Mouse (Mus musculus) liver, embryonic 14.5 days (tissue): ENCODE results near the gene Ezh1. TPM values are rescaled to one million over a fixed set of nuclear protein-coding genes. Genes with fewer than 3 reads are reported as not detected.

Source experiments
- ATAC-seq: fragments of 200-750 bp; cut with Nextera tagmentation; 2 replicates; pipeline ENCODE4 v1.8.0; 2017; ENCODE audit warnings: moderate number of reproducible peaks, mild to moderate bottlenecking, moderate library complexity; ENCODE audit not compliant: insufficient read depth
- DNase-seq, 3 experiments: peaks; one replicate each; pipeline ENCODE4 v3.0.0-alpha.2; 2012 to 2013; ENCODE audit warnings: low read depth in 3 of 3, low spot score in 3 of 3
- H3K27ac ChIP-seq: fragments of 300-500 bp; sonication (generic); 2 replicates; pipeline ENCODE4 v1.5.1; 2014; ENCODE audit warnings: moderate library complexity, mild to moderate bottlenecking, control low read depth, inconsistent platforms
- H3K27me3 ChIP-seq: fragments of 300-500 bp; sonication (generic); 2 replicates; pipeline ENCODE4 v1.6.1; 2014; ENCODE audit warnings: mild to moderate bottlenecking, low read length, moderate library complexity; ENCODE audit not compliant: control insufficient read depth, insufficient read depth
- H3K36me3 ChIP-seq: fragments of 300-500 bp; sonication (generic); replicated peaks from 2 replicates; pipeline ENCODE4 v1.6.1; 2014; ENCODE audit warnings: low read depth; ENCODE audit not compliant: control insufficient read depth, insufficient read depth
- H3K4me1 ChIP-seq, 2 experiments: fragments of 200-500 bp in 1 of 2; fragments of 300-500 bp in 1 of 2; sonication (generic) in 1 of 2; replicated peaks; 2 replicates each; pipeline ENCODE4 v1.6.1; 2012 to 2014; ENCODE audit warnings: antibody characterized with exemption in 1 of 2, inconsistent platforms in 1 of 2, low read length in 1 of 2; ENCODE audit not compliant: control insufficient read depth in 2 of 2, insufficient read depth in 2 of 2
- H3K4me2 ChIP-seq: fragments of 300-500 bp; sonication (generic); 2 replicates; pipeline ENCODE4 v1.6.1; 2014; ENCODE audit warnings: low read depth, mild to moderate bottlenecking, control low read depth, moderate library complexity
- H3K4me3 ChIP-seq, 2 experiments: fragments of 200-500 bp in 1 of 2; fragments of 300-500 bp in 1 of 2; sonication (generic) in 1 of 2; 2 replicates each; pipeline ENCODE4 v1.5.1; 2012 to 2014; ENCODE audit warnings: low read depth in 2 of 2, low read length in 2 of 2, mild to moderate bottlenecking in 2 of 2, control low read depth in 1 of 2, inconsistent platforms in 1 of 2, moderate library complexity in 1 of 2; ENCODE audit not compliant: insufficient read depth in 1 of 2
- H3K9ac ChIP-seq: fragments of 300-500 bp; sonication (generic); replicated peaks from 2 replicates; pipeline ENCODE4 v1.6.1; 2014; ENCODE audit warnings: mild to moderate bottlenecking, control low read depth, moderate library complexity
- H3K9me3 ChIP-seq: fragments of 300-500 bp; sonication (generic); 2 replicates; pipeline ENCODE4 v1.6.1; 2016; ENCODE audit warnings: low read length, mixed read lengths; ENCODE audit not compliant: control insufficient read depth
- CTCF ChIP-seq: IDR thresholded peaks from 2 replicates; pipeline ENCODE4 v1.5.1; 2016; ENCODE audit warnings: antibody characterized with exemption, low read depth, control low read depth
- EP300 ChIP-seq: IDR thresholded peaks from 2 replicates; pipeline ENCODE4 v1.6.1; 2016; ENCODE audit warnings: antibody characterized with exemption, low read depth
- WGBS: fragments of 180-500 bp; shearing (Covaris S2); extraction: QIAGEN DNeasy Blood & Tissue Kit; methylation state at CpG from one replicate; pipeline ENCODE4 v1.1.7; 2014; ENCODE audit not compliant: insufficient replicate concordance; 5-methylcytosine and 5-hydroxymethylcytosine counted together
- polyA plus RNA-seq, 2 experiments: library from polyadenylated mRNA; depleted of rRNA in 1 of 2; stranded (reverse) in 1 of 2; unstranded in 1 of 2; fragments of >200 nt; fragmentation: Nextera tagmentation in 1 of 2; extraction: Ambion mirVana in 1 of 2; gene quantifications; 2 replicates each; pipeline versions ENCODE4 v1.2.1 to v1.2.3; 2012 to 2014

Ezh1 gene
- polyA plus RNA-seq, 2 experiments: 7.9 to 8.8 TPM

DNA sequence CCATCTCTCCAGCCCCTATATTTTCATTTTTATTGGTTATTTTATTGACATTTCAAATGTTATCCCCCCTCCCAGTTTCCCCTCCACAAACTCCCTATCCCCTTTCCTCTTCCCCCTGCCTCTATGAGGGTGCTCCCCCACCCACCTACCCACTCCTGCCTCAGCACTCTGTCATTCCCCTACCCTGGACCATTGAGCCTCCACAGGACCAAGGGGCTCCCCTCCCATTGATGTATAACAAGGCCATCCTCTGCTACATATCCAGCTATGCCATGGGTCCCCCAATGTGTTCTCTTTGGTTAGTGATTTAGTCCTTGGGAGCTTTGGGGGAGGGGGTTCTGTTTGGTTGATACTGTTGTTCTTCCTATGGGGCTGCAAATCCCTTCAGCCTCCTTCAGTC, 71.6 kb downstream of the Ezh1 start:
- Histone ChIP-seq H3K9ac (no peak overlapping the region), H3K4me2 (no peak overlapping the region), H3K4me3 (no peak overlapping the region), H3K9me3 (no peaks in the 10 kb centered on the region), H3K36me3 (no peaks in the 10 kb centered on the region), H3K27ac (no peak overlapping the region), H3K4me1 (peaks cover 0 to 2% of the 10 kb centered on the region in 2 experiments; a peak in 1 of 4 replicates), H3K27me3 (peaks cover 36% of the 10 kb centered on the region)
- ATAC-seq (no peak), DNase-seq (no peak)
- TF ChIP-seq EP300 (no peak), CTCF (no peak)

DNA sequence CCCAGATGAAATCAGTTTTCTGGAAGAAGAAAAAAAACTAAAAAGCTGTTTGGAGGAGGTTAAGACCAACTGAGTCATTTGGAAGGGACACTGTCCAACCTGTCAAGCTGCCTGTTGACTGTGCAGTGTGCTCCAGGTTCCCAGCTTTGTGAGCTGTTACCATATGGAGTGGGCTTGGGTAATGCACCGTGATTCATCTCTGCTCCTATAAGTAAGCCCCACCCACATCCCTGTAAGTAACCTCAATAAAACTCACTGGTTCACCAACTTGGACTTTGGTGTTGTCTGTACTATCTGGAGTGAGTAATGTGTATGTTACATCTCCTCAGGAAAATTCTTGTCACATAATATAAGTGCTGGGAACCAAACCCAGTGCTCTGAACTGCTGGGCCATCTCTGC, 73.4 kb downstream of the Ezh1 start:
- peaks cover 25% of the 10 kb centered on the region for H3K27me3 ChIP-seq
- H3K27ac ChIP-seq: no peak overlapping the region
- no peak overlapping the region for H3K4me2 ChIP-seq
- no peak overlapping the region for H3K9ac ChIP-seq
- DNase-seq: no peak
- no peaks in the 10 kb centered on the region for H3K9me3 ChIP-seq
- peaks cover 0 to 2% of the 10 kb centered on the region in 2 experiments; a peak in 2 of 4 replicates for H3K4me1 ChIP-seq
- ATAC-seq: no peak
- no peaks in the 10 kb centered on the region for H3K36me3 ChIP-seq
- no peak overlapping the region for H3K4me3 ChIP-seq
- TF ChIP-seq EP300: no peak
- no peak for TF ChIP-seq CTCF
- 71% methylated on average over 1 of the region's 1 CpGs for WGBS

DNA sequence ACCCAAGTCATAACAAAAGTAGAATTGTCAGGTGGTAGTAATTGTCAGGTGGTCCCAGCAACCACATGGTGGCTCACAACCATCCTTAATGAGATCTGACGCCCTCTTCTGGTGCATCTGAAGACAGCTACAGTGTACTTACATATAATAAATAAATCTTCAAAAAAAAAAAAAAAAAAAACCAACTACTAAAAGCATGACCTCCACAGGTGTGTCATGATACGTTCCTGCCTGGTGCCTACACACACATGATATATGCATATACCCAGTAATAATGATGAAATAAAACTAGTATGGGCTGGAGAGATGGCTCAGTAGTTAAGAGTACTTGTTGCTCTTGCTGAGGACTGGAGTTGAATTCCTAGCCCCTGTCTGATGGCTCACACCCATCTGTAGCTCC, 75.2 kb downstream of the Ezh1 start:
- no peaks in the 10 kb centered on the region for H3K9me3 ChIP-seq
- H3K9ac ChIP-seq: no peak overlapping the region
- TF ChIP-seq EP300: no peak
- TF ChIP-seq CTCF: no peak; the same call in 1 of the 2 replicates
- no peak overlapping the region for H3K27ac ChIP-seq
- no peak for ATAC-seq
- peaks cover 11% of the 10 kb centered on the region for H3K27me3 ChIP-seq
- no peak overlapping the region for H3K4me3 ChIP-seq
- WGBS: 35% methylated on average over 2 of the region's 2 CpGs
- H3K36me3 ChIP-seq: no peaks in the 10 kb centered on the region
- no peak for DNase-seq
- peaks cover 0 to 2% of the 10 kb centered on the region in 2 experiments; a peak in 2 of 4 replicates for H3K4me1 ChIP-seq
- H3K4me2 ChIP-seq: no peak overlapping the region

DNA sequence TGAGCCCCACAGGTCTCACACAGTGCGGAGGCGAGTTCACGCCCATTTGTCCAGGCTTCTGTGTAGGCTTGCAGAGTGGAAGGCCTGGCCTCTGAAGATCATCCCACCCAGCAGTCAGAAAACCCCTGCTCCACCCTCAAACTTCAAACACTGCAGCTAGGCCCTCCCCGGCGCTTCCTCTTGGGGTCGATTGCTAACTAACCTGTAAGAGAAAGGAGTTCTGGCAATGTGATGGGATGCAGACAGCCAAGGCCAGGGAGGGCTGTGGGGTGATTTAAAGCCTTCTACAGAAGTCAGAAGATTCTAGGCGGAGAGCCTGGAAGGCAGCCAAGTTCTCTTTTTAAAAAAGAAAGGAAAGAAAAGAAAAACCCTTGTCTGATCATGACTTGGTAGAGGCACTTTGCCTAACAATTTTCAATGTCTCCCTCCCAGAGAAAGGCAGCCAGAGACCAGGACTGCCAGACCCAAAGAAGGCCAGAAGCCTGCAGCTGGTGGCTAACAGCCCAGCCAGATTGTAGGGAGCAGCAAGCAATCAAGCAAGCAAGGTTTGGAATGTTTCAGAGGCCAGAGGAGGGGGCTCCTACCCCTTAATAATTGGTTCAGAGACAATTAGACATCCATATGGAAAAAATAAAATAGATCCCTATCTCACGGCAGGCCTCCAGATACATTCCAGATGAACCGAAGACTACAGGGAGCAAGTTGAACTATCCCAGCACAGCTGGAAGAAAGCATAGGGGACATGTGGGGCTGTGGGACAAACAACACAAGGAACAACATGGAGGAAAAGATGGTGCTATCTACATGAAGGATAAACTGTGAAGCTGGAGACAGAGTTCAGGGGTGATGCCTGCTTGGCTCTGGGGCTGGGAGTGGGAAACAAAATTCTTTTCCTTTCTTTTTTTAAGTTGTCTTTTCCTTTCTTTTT, 76.8 kb downstream of the Ezh1 start:
- H3K27ac ChIP-seq: no peak overlapping the region
- no peak overlapping the region for H3K9ac ChIP-seq
- no peaks in the 10 kb centered on the region for H3K36me3 ChIP-seq
- WGBS: 48% methylated on average over 9 of the region's 9 CpGs
- H3K9me3 ChIP-seq: no peaks in the 10 kb centered on the region
- H3K4me1 ChIP-seq: no peaks in the 10 kb centered on the region; a peak in 1 of 4 replicates
- no peak overlapping the region for H3K4me3 ChIP-seq
- DNase-seq (no peak), ATAC-seq (no peak)
- no peaks in the 10 kb centered on the region for H3K27me3 ChIP-seq
- H3K4me2 ChIP-seq: no peak overlapping the region
- no peak for TF ChIP-seq EP300

DNA sequence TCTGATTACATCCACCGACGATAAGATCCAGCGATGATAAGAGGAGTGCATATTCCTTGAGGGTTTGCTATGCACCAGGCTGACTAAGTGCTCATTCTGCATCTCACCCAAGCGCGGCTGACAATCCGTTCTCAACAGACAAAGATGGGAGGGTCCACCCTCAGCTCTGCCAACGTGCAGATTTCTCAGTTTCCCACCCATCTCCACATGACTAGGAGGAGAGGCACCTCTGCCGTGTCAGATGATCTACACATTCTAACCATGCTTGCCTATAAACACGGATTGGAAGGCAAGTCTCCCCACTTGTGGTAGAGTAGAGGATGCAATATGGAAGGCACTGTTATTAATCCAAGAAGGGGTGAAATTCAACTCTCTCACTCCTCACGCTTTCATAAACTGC, 77.5 kb downstream of the Ezh1 start:
- H3K27ac ChIP-seq: no peak overlapping the region

More for the DNA sequence above, 77.5 kb downstream of the Ezh1 start:
- no peak overlapping the region for H3K4me2 ChIP-seq
- TF ChIP-seq CTCF (no peak), EP300 (no peak)
- H3K36me3 ChIP-seq: no peaks in the 10 kb centered on the region
- no peak overlapping the region for H3K4me3 ChIP-seq
- H3K4me1 ChIP-seq: peaks cover 0 to 1% of the 10 kb centered on the region in 2 experiments; a peak in 2 of 4 replicates
- no peak overlapping the region for H3K9ac ChIP-seq
- WGBS: 64% methylated on average over 10 of the region's 10 CpGs
- no peaks in the 10 kb centered on the region for H3K9me3 ChIP-seq
- peaks cover 2% of the 10 kb centered on the region for H3K27me3 ChIP-seq
- ATAC-seq (no peak), DNase-seq (no peak)
